Mouse (Mus musculus) ES-E14 (cell line): ENCODE measurements around the gene Cblc. TPM values are rescaled to one million over a fixed set of nuclear protein-coding genes. Genes with fewer than 3 reads are reported as not detected.

Source experiments
- DNase-seq: peaks from one replicate; pipeline ENCODE4 v3.0.0-alpha.2; 2013; ENCODE audit warnings: low read depth, low spot score
- H3K27ac ChIP-seq: 2 replicates; pipeline ENCODE4 v1.5.1; 2012; ENCODE audit warnings: low read depth, mild to moderate bottlenecking, low read length, moderate library complexity, mixed read lengths; ENCODE audit not compliant: poor library complexity, insufficient read depth, severe bottlenecking
- H3K36me3 ChIP-seq: 2 replicates; pipeline ENCODE4 v1.6.1; 2012; ENCODE audit warnings: mild to moderate bottlenecking, low read length, moderate library complexity, mixed read lengths; ENCODE audit not compliant: control insufficient read depth, poor library complexity, insufficient read depth, severe bottlenecking
- H3K4me1 ChIP-seq, 2 experiments: fragments of 150-350 bp in 1 of 2; sonication (generic) in 1 of 2; 2 replicates each; pipeline ENCODE4 v1.6.1; 2012; ENCODE audit warnings: low read length in 2 of 2, mild to moderate bottlenecking in 1 of 2, mixed read lengths in 1 of 2; ENCODE audit not compliant: control insufficient read depth in 2 of 2, insufficient read depth in 2 of 2, poor library complexity in 1 of 2
- H3K4me3 ChIP-seq, 2 experiments: fragments of 150-350 bp in 1 of 2; sonication (generic) in 1 of 2; 2 replicates each; pipeline ENCODE4 v1.5.1; 2012; ENCODE audit warnings: low read length in 2 of 2, low read depth in 1 of 2, mild to moderate bottlenecking in 1 of 2, mixed read lengths in 1 of 2; ENCODE audit not compliant: insufficient read depth in 1 of 2, poor library complexity in 1 of 2, severe bottlenecking in 1 of 2
- H3K9ac ChIP-seq: 2 replicates; pipeline ENCODE4 v1.6.1; 2012; ENCODE audit warnings: low read depth, mild to moderate bottlenecking, low read length, mixed read lengths; ENCODE audit not compliant: poor library complexity, insufficient read depth, severe bottlenecking
- H3K9me3 ChIP-seq: fragments of 150-350 bp; sonication (generic); 2 replicates; pipeline ENCODE4 v1.6.1; 2012; ENCODE audit warnings: low read depth, mild to moderate bottlenecking, low read length; ENCODE audit not compliant: control insufficient read depth, insufficient read depth
- CHD2 ChIP-seq: IDR thresholded peaks from 2 replicates; pipeline ENCODE4 v1.6.1; 2014; ENCODE audit warnings: mild to moderate bottlenecking, low read depth, low read length, inconsistent platforms
- HCFC1 ChIP-seq: IDR thresholded peaks from 2 replicates; pipeline ENCODE4 v1.6.1; 2012; ENCODE audit warnings: low read length, inconsistent platforms, borderline replicate concordance; ENCODE audit not compliant: insufficient read depth
- MAFK ChIP-seq: IDR thresholded peaks from 2 replicates; pipeline ENCODE4 v1.6.1; 2014; ENCODE audit warnings: mild to moderate bottlenecking, low read depth, low read length, inconsistent platforms; ENCODE audit not compliant: insufficient read depth
- ZC3H11A ChIP-seq: IDR thresholded peaks from 2 replicates; pipeline ENCODE4 v1.6.1; 2012; ENCODE audit warnings: low read depth, mild to moderate bottlenecking, inconsistent platforms, low read length, borderline replicate concordance
- ZNF384 ChIP-seq: IDR thresholded peaks from 2 replicates; pipeline ENCODE4 v1.6.1; 2012; ENCODE audit warnings: low read depth, low read length, inconsistent platforms
- in situ Hi-C, 2 experiments: fragments of 600-800 bp; cut with MboI; formaldehyde crosslinking; loops; one replicate each; pipeline ENCODE4 v1.15.1; 2025; ENCODE audit warnings: low sequenced_read_pairs in 2 of 2, inconsistent platforms in 1 of 2; ENCODE audit not compliant: unreplicated experiment in 2 of 2
- total RNA-seq: library from RNA; depleted of rRNA; stranded (reverse); fragments of 300-350 nt; gene quantifications from 2 replicates; pipeline ENCODE4 v1.2.3, GENCODE M21; 2012

Gene Cblc
- total RNA-seq, 1 experiment, result 3.5 TPM

DNA sequence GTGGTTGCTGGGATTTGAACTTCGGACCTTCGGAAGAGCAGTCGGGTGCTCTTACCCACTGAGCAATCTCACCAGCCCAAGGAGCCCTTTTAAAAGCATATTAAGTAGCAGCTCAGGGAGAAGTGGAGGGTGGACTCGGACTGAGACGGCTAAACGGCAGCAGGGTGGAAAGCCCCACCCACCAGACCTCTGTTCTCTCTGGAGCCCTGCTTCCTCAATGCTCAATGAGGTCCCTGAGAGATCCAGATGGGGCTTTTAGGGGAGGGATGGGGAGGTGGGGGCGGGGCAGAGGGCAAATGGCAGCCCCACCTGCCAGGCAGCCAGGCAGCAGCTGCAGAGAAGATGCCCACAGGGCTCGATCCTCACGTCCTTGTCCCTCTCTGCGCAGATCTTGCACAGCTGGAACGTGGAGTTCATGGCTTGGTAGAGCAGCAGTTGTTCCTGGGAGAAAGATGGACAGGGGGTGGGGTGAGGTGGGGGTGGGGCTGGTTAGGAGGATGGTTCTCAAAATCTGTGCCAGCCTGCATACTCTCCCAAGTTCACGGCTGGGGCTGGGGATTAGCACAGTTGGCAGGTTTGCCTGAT, 10.6 kb downstream of the Cblc start:
- Histone ChIP-seq H3K9me3 (no peaks in the 10 kb centered on the region), H3K9ac (no peak overlapping the region), H3K4me3 (no peak overlapping the region), H3K36me3 (no peaks in the 10 kb centered on the region; the same call in 1 of the 2 replicates), H3K4me1 (peaks cover 0 to 5% of the 10 kb centered on the region in 2 experiments; a peak in 2 of 4 replicates), H3K27ac (no peak overlapping the region)
- in situ Hi-C loops, result loop anchor here in 1 of 2 experiments (5.0 kb wide), 1 partner anchor 39 kb away; no protein-coding TSS in a partner anchor
- TF ChIP-seq ZNF384 (no peak), ZC3H11A (no peak)
- DNase-seq, result no peak

DNA sequence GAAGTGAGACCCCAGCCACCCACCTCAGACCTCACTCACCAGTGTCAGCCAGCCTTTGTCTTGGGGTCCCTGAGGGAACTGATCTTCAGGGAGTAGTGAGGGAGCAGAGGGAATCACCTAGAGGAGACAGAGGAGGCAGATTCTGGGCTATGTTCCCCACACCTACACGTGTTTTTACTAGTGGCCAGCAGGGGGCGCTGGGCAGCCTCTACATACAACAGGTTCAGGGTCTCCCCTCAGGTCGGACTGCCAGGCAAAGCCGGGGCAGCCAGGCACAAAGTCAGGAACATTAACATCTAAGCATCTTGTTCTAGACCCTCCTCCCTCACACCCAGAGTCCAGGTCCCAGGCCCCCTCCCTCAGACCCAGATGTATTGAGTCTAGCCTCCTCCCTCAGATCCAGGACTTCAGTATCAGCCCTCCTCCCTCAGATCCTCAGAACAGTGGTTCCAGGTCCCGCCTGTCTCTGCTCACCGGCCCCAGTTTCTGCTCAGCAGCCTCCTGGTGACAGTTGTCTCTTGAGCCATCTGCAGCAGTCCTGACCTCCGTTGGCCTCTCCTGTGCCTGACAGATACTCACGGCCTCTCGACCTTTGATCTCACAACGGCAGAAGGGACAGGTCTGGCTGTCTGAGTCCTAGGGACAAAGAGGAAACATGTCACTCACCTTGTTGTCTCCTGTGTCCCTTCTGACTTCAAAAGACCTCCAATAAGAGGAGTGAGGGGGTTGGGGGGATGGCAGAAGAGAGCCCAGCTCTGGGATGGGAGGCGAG, 11.7 kb downstream of the Cblc start:
- TF ChIP-seq CHD2, result no peak
- TF ChIP-seq ZNF384, result no peak
- TF ChIP-seq ZC3H11A, result no peak
- no peak for TF ChIP-seq MAFK
- TF ChIP-seq HCFC1, result no peak
- Histone ChIP-seq H3K4me3 (no peak overlapping the region), H3K9me3 (no peaks in the 10 kb centered on the region), H3K4me1 (peaks cover 0 to 4% of the 10 kb centered on the region in 2 experiments; a peak in 2 of 4 replicates), H3K36me3 (no peaks in the 10 kb centered on the region; the same call in 1 of the 2 replicates), H3K27ac (no peak overlapping the region), H3K9ac (no peak overlapping the region)
- DNase-seq, result no peak
- in situ Hi-C loops, result loop anchor here in 1 of 2 experiments (5.0 kb wide), 1 partner anchor 38 kb away; no protein-coding TSS in a partner anchor

DNA sequence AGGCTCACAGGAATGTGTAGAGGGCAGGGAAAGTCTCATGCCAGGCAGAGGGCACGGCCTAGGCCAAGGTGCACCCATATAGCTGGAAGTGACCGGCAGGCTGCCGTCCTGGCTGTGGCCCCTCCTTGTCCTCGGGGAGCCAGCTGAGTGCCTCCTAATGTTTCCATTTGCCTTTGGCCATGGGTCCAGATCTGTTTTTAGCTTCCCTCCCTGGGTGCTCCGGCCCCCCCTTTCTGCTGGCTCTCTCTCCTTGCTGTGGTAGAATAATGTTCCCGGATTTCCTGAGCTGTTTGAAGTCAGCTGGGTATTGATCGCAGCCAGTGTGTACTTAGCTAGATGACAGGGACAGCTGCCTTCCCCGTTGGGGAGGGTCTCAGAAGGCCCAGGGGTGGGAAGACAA, 13.0 kb downstream of the Cblc start:
- in situ Hi-C loops, result no loop called here
- no peaks in the 10 kb centered on the region for H3K9me3 ChIP-seq
- no peak for TF ChIP-seq ZC3H11A
- no peak for TF ChIP-seq ZNF384
- no peak for TF ChIP-seq HCFC1
- no peak for TF ChIP-seq MAFK
- TF ChIP-seq CHD2, result no peak
- H3K27ac ChIP-seq, result no peak overlapping the region
- H3K4me1 ChIP-seq, result peaks cover 0 to 4% of the 10 kb centered on the region in 2 experiments; a peak in 2 of 4 replicates
- H3K9ac ChIP-seq, result no peak overlapping the region
- no peak overlapping the region for H3K4me3 ChIP-seq
- DNase-seq, result no peak
- H3K36me3 ChIP-seq, result no peaks in the 10 kb centered on the region; the same call in 1 of the 2 replicates

DNA sequence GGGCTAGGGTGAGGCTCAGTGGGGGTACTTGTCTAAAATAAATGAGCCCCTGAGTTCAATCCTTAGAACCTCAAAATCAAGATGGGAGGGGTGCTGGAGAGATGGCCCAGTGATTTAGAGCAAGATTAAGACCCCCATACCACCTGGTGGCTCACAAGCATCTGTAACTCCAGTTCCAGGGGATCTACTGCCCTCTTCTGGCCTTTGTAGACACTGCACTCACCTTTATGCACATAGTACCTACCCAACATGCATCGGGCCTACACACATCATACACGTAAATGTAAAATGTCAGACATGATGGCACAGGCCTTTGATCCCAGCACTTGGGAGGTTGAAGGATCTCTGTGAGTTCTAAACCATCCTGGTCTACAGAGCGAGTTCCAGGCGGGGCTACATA, 14.0 kb downstream of the Cblc start:
- H3K27ac ChIP-seq, result no peak overlapping the region
- H3K9me3 ChIP-seq, result no peaks in the 10 kb centered on the region
- no peak overlapping the region for H3K9ac ChIP-seq
- DNase-seq, result peak; percentile 88
- TF ChIP-seq ZC3H11A (peak; percentile 42; the same call in 1 of the 2 replicates), HCFC1 (no peak), ZNF384 (no peak), MAFK (no peak), CHD2 (no peak)
- in situ Hi-C loops, result no loop called here
- H3K4me3 ChIP-seq, result no peak overlapping the region
- no peaks in the 10 kb centered on the region for H3K36me3 ChIP-seq
- H3K4me1 ChIP-seq, result peaks cover 0 to 4% of the 10 kb centered on the region in 2 experiments; a peak in 2 of 4 replicates
